Mouse (Mus musculus): ENCODE measurements around the gene Gdap2. TPM values are rescaled to one million over a fixed set of nuclear protein-coding genes. Genes with fewer than 3 reads are reported as not detected.

The Gdap2 gene
- total RNA-seq, 2 experiments from 2014 or later = 8.8 to 10.8 TPM

GRCm38 (mm10) chr3:100236725-100237436 lies 74.7 kb downstream of the Gdap2 start:
- intact Hi-C loops (cut with DNase I) = no loop called here
- no peak for DNase-seq (ENCODE audit: low spot score)

- DNase-seq (ENCODE audit: low spot score) = peak; percentile 3
- intact Hi-C loops (cut with DNase I) = no loop called here
These were observed 80.0 kb downstream of the Gdap2 start for GRCm38 (mm10) chr3:100242230-100242629.

- intact Hi-C loops (cut with DNase I) = no loop called here
- DNase-seq (ENCODE audit: low spot score) = peak; percentile 2
These were observed 84.2 kb downstream of the Gdap2 start for GRCm38 (mm10) chr3:100246286-100246825.

Other genes starting within 250 kb of the Gdap2 start
- 10 to 100 TPM in 1 of 2 experiments, 1 to 10 TPM in 1; 9.3 to 12.4 TPM for gene Wdr3, start within 50 bp of the Gdap2 start, total RNA-seq (2021)

Measured in heart, postnatal 25 days (tissue).